12 mouse cellular contexts compared by ENCODE assay signal in genomic region chr3:122111141-122111981, GRCm38 (mm10).
DNase-seq lines count a peak whose midpoint lies in the region; ATAC-seq and TF ChIP-seq lines count a peak whose summit lies in the region.
"Had no signal": no experiment of that assay in that cellular context is flagged by ENCODE, and none has a peak within 500 bp of the region (broad histone marks: within the 10 kb centered on the region; RNA-seq: fewer than 3 reads in every experiment).

No protein-coding gene starts in this region.

- no peak for TF ChIP-seq CTCF in layer of hippocampus, adult 2 months (conservative IDR thresholded peaks at IDR 0.05)

- peak; percentile 85 for ATAC-seq in heart, embryonic 12.5 days (ENCODE audit: insufficient number of reproducible peaks, low FRiP score)
- ATAC-seq in neural tube, embryonic 11.5 days (ENCODE audit: insufficient read depth, low FRiP score, low TSS enrichment): no peak
- peak; percentile 63; the same call in 1 of the 2 replicates for ATAC-seq in embryonic facial prominence, embryonic 15.5 days (ENCODE audit: insufficient number of reproducible peaks, low FRiP score, low TSS enrichment, low read depth)
- no peak for ATAC-seq in erythroid progenitor cell, adult 5-6 weeks (replicated peaks; ENCODE audit: low FRiP score, poor library complexity, severe bottlenecking)
- ATAC-seq: inflammation-experienced regulatory T-cells, adult 6 months had no signal

- no peak overlapping the region for H3K4me2 ChIP-seq in heart, embryonic 12.5 days
- H3K4me2 ChIP-seq in neural tube, embryonic 11.5 days (ENCODE audit: low read depth): no peak overlapping the region
- H3K4me2 ChIP-seq in embryonic facial prominence, embryonic 15.5 days (replicated peaks): no peak overlapping the region
- H3K4me2 ChIP-seq: neural tube, embryonic 15.5 days had no signal

- H3K4me3 ChIP-seq in heart, embryonic 12.5 days: no peak overlapping the region
- no peak overlapping the region for H3K4me3 ChIP-seq in neural tube, embryonic 11.5 days (ENCODE audit: low read depth, low read length)
- no peak overlapping the region for H3K4me3 ChIP-seq in embryonic facial prominence, embryonic 15.5 days (replicated peaks)
- no peak overlapping the region for H3K4me3 ChIP-seq in layer of hippocampus, adult 2 months
- H3K4me3 ChIP-seq: gastrocnemius, adult 2 months; neural tube, embryonic 15.5 days had no signal

- WGBS in heart, embryonic 12.5 days: 35% methylated on average over 9 of the region's 9 CpGs
- WGBS in neural tube, embryonic 11.5 days: 30% methylated on average over 9 of the region's 9 CpGs
- WGBS in embryonic facial prominence, embryonic 15.5 days: 24% methylated on average over 9 of the region's 9 CpGs

- H3K36me3 ChIP-seq in heart, embryonic 12.5 days: no peaks in the 10 kb centered on the region
- H3K36me3 ChIP-seq in neural tube, embryonic 11.5 days (ENCODE audit: control insufficient read depth, insufficient read depth, low read length): no peaks in the 10 kb centered on the region
- no peaks in the 10 kb centered on the region for H3K36me3 ChIP-seq in embryonic facial prominence, embryonic 15.5 days
- H3K36me3 ChIP-seq: neural tube, embryonic 15.5 days had no signal

- H3K9ac ChIP-seq in heart, embryonic 12.5 days: no peak overlapping the region
- H3K9ac ChIP-seq in neural tube, embryonic 11.5 days (ENCODE audit: low read length): no peak overlapping the region
- H3K9ac ChIP-seq in embryonic facial prominence, embryonic 15.5 days: no peak overlapping the region
- H3K9ac ChIP-seq: neural tube, embryonic 15.5 days had no signal

- H3K27ac ChIP-seq in heart, embryonic 12.5 days (ENCODE audit: poor library complexity, severe bottlenecking): no peak overlapping the region
- H3K27ac ChIP-seq in neural tube, embryonic 11.5 days (ENCODE audit: low read depth, low read length): no peak overlapping the region
- peak overlapping the region; percentile 58 for H3K27ac ChIP-seq in embryonic facial prominence, embryonic 15.5 days (replicated peaks)
- H3K27ac ChIP-seq in layer of hippocampus, adult 2 months: no peak overlapping the region
- H3K27ac ChIP-seq: gastrocnemius, adult 2 months; neural tube, embryonic 15.5 days had no signal

- H3K4me1 ChIP-seq in heart, embryonic 12.5 days (replicated peaks): peaks cover 23% of the 10 kb centered on the region
- H3K4me1 ChIP-seq in neural tube, embryonic 11.5 days (ENCODE audit: control insufficient read depth, insufficient read depth, low read length): no peaks in the 10 kb centered on the region
- peaks cover 15% of the 10 kb centered on the region for H3K4me1 ChIP-seq in embryonic facial prominence, embryonic 15.5 days

- no peaks in the 10 kb centered on the region for H3K27me3 ChIP-seq in heart, embryonic 12.5 days (replicated peaks)
- H3K27me3 ChIP-seq in neural tube, embryonic 11.5 days (ENCODE audit: control insufficient read depth, insufficient read depth, low read length): no peaks in the 10 kb centered on the region
- no peaks in the 10 kb centered on the region for H3K27me3 ChIP-seq in embryonic facial prominence, embryonic 15.5 days
- H3K27me3 ChIP-seq: neural tube, embryonic 15.5 days had no signal

- no peaks in the 10 kb centered on the region for H3K9me3 ChIP-seq in heart, embryonic 12.5 days (replicated peaks)
- H3K9me3 ChIP-seq in neural tube, embryonic 11.5 days (ENCODE audit: control insufficient read depth, low read length): no peaks in the 10 kb centered on the region
- no peaks in the 10 kb centered on the region for H3K9me3 ChIP-seq in embryonic facial prominence, embryonic 15.5 days (replicated peaks)
- H3K9me3 ChIP-seq: neural tube, embryonic 15.5 days had no signal

- DNase-seq in heart, adult 9 months (ENCODE audit: low spot score in 2 of 2): no peak
- DNase-seq in neural tube, embryonic 11.5 days (ENCODE audit: low spot score): peak; percentile 39
- no peak for DNase-seq in neural tube, embryonic 10.5 days (ENCODE audit: extremely low spot score, low spot score)
- DNase-seq in adrenal gland, adult 18-20 months (ENCODE audit: low spot score in 2 of 2): no peak
- DNase-seq in layer of hippocampus, adult 2 months (ENCODE audit: low spot score in 2 of 2): no peak
- DNase-seq: adrenal gland, postnatal 25 days; gastrocnemius, adult 2 months had no signal

Comparison
In these comparisons a context has a peak if more than half of its experiments do, and no peak if none do; other contexts are left out.
1. ATAC-seq: peak in heart, embryonic 12.5 days (single experiment) and embryonic facial prominence, embryonic 15.5 days (single experiment); none in neural tube, embryonic 11.5 days (single experiment) and erythroid progenitor cell, adult 5-6 weeks (single experiment).